Mouse (Mus musculus): ENCODE measurements around the gene Zfp639. TPM values are rescaled to one million over a fixed set of nuclear protein-coding genes. Genes with fewer than 3 reads are reported as not detected.

Gene Zfp639
- polyA plus RNA-seq (2014; fragmentation: Nextera tagmentation; extraction: Ambion mirVana): 35.4 and 42.2 TPM in 2 replicates

DNA sequence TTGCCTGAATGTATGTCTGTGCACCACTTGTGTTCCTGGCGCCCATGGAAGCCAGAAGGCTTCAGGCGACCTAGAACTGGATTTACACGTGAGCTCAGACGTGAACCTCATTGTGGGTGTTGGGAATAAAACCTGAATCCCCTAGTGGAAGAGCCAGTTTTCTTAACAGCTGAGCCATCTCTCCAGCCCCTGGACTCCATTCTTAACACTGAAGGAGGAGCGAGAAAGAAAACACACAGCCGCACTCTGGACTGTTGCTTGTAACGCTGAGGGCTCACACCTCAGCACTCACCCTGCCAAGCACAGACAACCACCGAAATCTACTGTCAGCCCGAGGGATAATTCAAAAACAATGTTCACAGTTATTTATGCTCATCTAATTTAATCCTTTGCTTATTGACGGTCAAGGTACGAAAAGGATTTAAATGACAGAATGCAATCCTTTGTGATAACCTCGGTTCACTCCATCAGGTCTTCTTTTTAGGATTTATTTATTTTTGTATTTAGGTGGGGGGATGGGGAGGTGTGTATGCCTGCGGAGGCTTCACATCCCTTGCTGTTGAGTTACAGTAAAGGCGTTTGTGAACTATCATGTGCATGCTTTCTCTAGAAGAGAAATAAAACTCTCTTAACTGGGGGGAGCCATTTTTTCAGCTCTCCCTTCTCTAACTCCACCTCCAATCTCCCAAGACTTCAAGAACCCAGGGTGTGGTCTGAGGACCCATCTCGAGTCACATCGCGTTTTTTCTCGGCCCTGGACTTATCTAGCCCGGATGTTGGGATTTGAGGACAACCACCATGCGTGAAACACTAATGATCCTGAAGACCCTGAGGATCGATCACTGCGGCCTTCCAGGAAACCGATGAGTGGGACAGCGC, at the start of gene Zfp639:
Gene Zfp639, plus strand, starts transcription at position 764 of the 879 bp plus-strand sequence.
- WGBS: 8% methylated on average over 24 of the region's 24 CpGs
- Histone ChIP-seq H3K9me3 (ENCODE audit: control insufficient read depth, low read length) (no peaks in the 10 kb centered on the region), H3K4me1 (ENCODE audit: control insufficient read depth, insufficient read depth, low read length) (peaks cover 11% of the 10 kb centered on the region; the same call in 1 of the 2 replicates), H3K9ac (ENCODE audit: low read depth, low read length) (peak within 1 kb of the TSS; percentile 96), H3K4me2 (ENCODE audit: low read depth, low read length) (peak within 1 kb of the TSS; percentile 80), H3K27ac (replicated peaks; ENCODE audit: low read depth, low read length) (peak within 1 kb of the TSS; percentile 79), H3K36me3 (ENCODE audit: control insufficient read depth, insufficient read depth, low read length) (peaks cover 13% of the 10 kb centered on the region; the same call in 1 of the 2 replicates), H3K4me3 (ENCODE audit: low read depth, low read length) (peak within 1 kb of the TSS; percentile 88), H3K27me3 (replicated peaks; ENCODE audit: control insufficient read depth, insufficient read depth, low read length) (no peaks in the 10 kb centered on the region)
- ATAC-seq (ENCODE audit: low read depth) (no peak), DNase-seq (ENCODE audit: low spot score) (peak; percentile 30)

DNA sequence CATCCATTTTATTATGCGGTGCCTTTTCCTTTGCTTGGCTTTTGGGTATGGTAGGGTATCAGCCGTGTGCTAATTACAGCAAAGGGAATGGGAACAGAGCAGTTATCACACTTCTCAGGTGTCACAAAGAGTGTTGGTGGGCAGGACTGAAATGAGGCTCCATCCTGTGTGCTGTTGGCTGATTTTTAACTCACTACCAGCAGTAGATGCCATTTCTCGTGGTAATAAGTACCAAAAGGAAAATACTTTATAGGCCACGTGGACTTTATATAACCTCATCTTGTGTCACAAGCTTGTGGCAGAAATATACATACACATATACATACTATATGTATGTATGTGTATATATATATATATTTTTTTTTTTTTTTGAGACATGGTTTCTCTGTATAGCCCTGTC, 42.7 kb upstream of the Zfp639 start:
- DNase-seq (ENCODE audit: low spot score) (no peak), ATAC-seq (ENCODE audit: low read depth) (no peak)
- H3K9me3 ChIP-seq (ENCODE audit: control insufficient read depth, low read length): no peaks in the 10 kb centered on the region
- no peak overlapping the region for H3K27ac ChIP-seq (replicated peaks; ENCODE audit: low read depth, low read length)
- peaks cover 32% of the 10 kb centered on the region for H3K36me3 ChIP-seq (ENCODE audit: control insufficient read depth, insufficient read depth, low read length)
- H3K27me3 ChIP-seq (replicated peaks; ENCODE audit: control insufficient read depth, insufficient read depth, low read length): no peaks in the 10 kb centered on the region
- H3K9ac ChIP-seq (ENCODE audit: low read depth, low read length): no peak overlapping the region
- H3K4me1 ChIP-seq (ENCODE audit: control insufficient read depth, insufficient read depth, low read length): no peaks in the 10 kb centered on the region
- WGBS: 90% methylated on average over 4 of the region's 4 CpGs
- no peak overlapping the region for H3K4me3 ChIP-seq (ENCODE audit: low read depth, low read length)
- H3K4me2 ChIP-seq (ENCODE audit: low read depth, low read length): no peak overlapping the region

DNA sequence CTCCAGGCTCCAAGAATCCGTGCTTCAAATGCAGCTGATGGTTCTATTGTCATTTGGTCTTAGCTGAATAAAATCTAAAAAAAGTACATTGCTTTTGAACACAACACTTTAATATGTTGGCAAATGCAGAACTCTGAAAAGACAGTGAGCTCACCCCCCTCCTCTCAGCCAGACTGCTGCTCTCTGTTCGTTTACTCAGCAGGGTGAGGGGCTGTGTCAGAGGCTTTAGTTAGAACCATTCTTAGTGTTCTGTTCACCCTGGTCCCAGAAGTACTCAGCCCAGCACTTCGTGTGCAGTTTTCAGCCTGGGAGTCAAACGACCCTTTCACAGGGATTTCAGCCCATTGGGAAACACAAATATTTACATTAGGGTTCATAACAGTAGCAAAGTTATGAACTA, 41.6 kb upstream of the Zfp639 start:
- no peaks in the 10 kb centered on the region for H3K27me3 ChIP-seq (replicated peaks; ENCODE audit: control insufficient read depth, insufficient read depth, low read length)
- H3K36me3 ChIP-seq (ENCODE audit: control insufficient read depth, insufficient read depth, low read length): peaks cover 21% of the 10 kb centered on the region
- no peak overlapping the region for H3K4me3 ChIP-seq (ENCODE audit: low read depth, low read length)
- no peaks in the 10 kb centered on the region for H3K9me3 ChIP-seq (ENCODE audit: control insufficient read depth, low read length)
- H3K27ac ChIP-seq (replicated peaks; ENCODE audit: low read depth, low read length): no peak overlapping the region
- no peaks in the 10 kb centered on the region for H3K4me1 ChIP-seq (ENCODE audit: control insufficient read depth, insufficient read depth, low read length)
- 72% methylated on average over 4 of the region's 4 CpGs for WGBS
- ATAC-seq (ENCODE audit: low read depth) (no peak), DNase-seq (ENCODE audit: low spot score) (no peak)
- no peak overlapping the region for H3K4me2 ChIP-seq (ENCODE audit: low read depth, low read length)
- H3K9ac ChIP-seq (ENCODE audit: low read depth, low read length): no peak overlapping the region

DNA sequence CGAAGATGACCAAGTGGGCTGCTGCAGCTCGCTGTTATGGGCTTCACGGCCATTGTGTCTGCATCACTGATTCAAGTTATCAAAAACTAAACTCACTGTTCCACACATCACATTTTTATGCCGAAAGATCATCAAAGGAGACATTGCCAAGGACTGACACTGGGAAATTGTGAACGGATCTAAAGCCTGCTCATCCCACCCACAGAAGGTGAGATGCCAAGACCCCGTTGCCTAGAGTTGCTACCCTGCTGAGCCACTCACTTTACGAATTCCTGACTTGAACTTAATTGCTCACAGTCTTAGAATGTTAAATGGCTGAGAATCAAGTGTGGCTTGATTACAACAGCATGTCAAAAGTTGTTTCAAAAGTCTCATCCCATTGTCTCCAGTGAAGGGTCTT, 39.6 kb upstream of the Zfp639 start:
- WGBS: 70% methylated on average over 7 of the region's 7 CpGs
- Histone ChIP-seq H3K9me3 (ENCODE audit: control insufficient read depth, low read length) (no peaks in the 10 kb centered on the region), H3K27me3 (replicated peaks; ENCODE audit: control insufficient read depth, insufficient read depth, low read length) (no peaks in the 10 kb centered on the region), H3K9ac (ENCODE audit: low read depth, low read length) (no peak overlapping the region), H3K4me1 (ENCODE audit: control insufficient read depth, insufficient read depth, low read length) (no peaks in the 10 kb centered on the region), H3K4me2 (ENCODE audit: low read depth, low read length) (no peak overlapping the region), H3K27ac (replicated peaks; ENCODE audit: low read depth, low read length) (no peak overlapping the region), H3K4me3 (ENCODE audit: low read depth, low read length) (no peak overlapping the region), H3K36me3 (ENCODE audit: control insufficient read depth, insufficient read depth, low read length) (peaks cover 6% of the 10 kb centered on the region)
- ATAC-seq (ENCODE audit: low read depth): no peak
- no peak for DNase-seq (ENCODE audit: low spot score)

DNA sequence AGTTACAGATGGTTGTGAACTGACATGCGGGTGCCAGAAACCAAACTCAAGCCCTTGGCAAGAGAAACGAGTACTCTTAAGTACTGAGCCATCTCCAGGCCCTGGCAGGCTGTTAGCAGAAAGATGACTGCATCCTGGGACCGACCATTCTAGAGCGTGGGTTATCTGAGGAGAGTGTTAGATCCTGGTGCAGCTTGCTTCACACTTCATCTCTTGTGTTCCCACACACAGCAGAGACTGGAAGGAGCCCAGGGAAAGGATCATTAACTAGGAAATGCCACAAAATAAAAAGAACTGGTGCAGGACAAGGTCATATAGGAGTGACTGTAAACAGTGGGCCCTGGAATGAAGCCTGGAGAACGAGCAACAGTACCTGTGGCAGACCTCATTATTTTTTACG, 39.0 kb upstream of the Zfp639 start:
- DNase-seq (ENCODE audit: low spot score) (no peak), ATAC-seq (ENCODE audit: low read depth) (no peak)
- Histone ChIP-seq H3K27me3 (replicated peaks; ENCODE audit: control insufficient read depth, insufficient read depth, low read length) (no peaks in the 10 kb centered on the region), H3K4me3 (ENCODE audit: low read depth, low read length) (no peak overlapping the region), H3K36me3 (ENCODE audit: control insufficient read depth, insufficient read depth, low read length) (peaks cover 5% of the 10 kb centered on the region), H3K4me1 (ENCODE audit: control insufficient read depth, insufficient read depth, low read length) (no peaks in the 10 kb centered on the region), H3K9ac (ENCODE audit: low read depth, low read length) (no peak overlapping the region), H3K4me2 (ENCODE audit: low read depth, low read length) (no peak overlapping the region), H3K9me3 (ENCODE audit: control insufficient read depth, low read length) (no peaks in the 10 kb centered on the region), H3K27ac (replicated peaks; ENCODE audit: low read depth, low read length) (no peak overlapping the region)
- WGBS: 78% methylated on average over 6 of the region's 6 CpGs

DNA sequence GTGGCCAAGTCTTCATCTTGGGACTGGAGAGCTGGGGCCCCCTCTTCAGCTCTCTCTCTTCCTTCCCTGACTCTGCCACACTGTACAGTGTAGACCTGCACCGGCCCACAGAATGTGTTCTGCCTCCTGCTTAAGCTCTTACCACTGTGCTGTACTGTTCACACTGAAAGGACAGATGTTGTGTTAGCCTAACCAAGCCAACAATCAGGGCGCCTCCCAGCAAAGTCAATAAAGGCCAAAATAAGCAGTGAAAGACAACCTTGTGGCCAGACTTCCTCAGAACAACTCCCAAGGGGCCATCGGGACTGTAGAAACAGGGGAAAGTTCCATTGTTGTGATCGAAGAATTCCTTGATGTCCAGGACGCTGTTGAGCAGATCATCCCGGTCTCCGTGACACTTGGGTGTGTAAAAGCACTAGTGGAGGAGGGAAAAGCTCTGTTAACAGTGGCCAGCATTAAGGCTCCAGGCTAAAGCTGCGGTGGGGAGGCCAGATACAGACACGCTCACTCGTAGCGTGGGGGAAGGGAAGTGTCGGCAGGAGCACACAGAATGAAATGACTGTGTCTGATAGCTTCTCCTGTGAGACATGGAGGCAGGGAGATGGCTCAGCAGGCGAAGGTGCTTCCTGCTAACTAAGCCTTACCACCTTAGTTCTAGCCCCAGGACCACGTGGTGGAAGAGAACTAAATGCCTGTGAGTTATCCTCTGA, 37.7 kb upstream of the Zfp639 start:
- DNase-seq (ENCODE audit: low spot score) (peak; percentile 10), ATAC-seq (ENCODE audit: low read depth) (no peak)
- no peak overlapping the region for H3K4me2 ChIP-seq (ENCODE audit: low read depth, low read length)
- no peaks in the 10 kb centered on the region for H3K9me3 ChIP-seq (ENCODE audit: control insufficient read depth, low read length)
- WGBS: 40% methylated on average over 14 of the region's 14 CpGs
- no peaks in the 10 kb centered on the region for H3K4me1 ChIP-seq (ENCODE audit: control insufficient read depth, insufficient read depth, low read length)
- no peak overlapping the region for H3K27ac ChIP-seq (replicated peaks; ENCODE audit: low read depth, low read length)
- no peaks in the 10 kb centered on the region for H3K27me3 ChIP-seq (replicated peaks; ENCODE audit: control insufficient read depth, insufficient read depth, low read length)
- H3K9ac ChIP-seq (ENCODE audit: low read depth, low read length): no peak overlapping the region
- H3K36me3 ChIP-seq (ENCODE audit: control insufficient read depth, insufficient read depth, low read length): no peaks in the 10 kb centered on the region
- no peak overlapping the region for H3K4me3 ChIP-seq (ENCODE audit: low read depth, low read length)

DNA sequence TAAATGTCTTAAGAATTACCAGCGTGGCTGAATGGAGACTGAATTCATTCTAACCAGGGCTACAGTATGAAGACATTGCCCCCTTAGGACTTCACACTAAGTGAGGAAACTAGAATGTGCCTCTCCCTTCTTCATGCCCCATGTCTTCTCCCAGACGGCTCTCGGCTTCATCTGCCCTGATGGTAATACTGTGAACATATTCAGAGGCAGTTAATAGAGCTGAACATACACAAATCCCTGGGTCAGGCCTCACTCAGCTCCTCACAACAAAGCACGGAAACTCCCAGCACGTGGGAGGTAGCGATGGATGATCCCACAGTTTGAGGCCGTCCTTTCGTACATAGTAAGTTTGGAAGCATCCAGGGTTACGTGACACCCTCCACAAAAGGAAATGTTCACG, 36.9 kb upstream of the Zfp639 start:
- no peak for DNase-seq (ENCODE audit: low spot score)

DNA sequence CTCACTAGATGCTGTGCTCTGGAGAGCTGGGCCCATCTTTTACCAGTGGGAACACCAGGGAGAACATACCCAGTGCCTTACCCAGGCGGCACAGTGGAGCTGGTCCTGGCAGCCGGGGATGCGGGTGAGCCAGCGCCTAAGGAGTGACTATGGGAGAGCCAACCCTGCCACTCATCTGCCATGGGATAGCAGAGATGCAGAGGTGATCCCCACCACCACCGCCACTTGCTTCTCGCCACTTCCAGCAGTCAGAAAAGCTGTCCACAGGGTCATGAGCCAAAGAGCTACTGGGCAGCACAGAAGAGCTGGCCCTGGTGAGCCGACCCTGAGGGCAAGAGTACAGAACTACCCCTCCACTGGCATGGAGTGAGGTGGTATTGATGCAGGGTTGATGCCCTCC, 30.1 kb upstream of the Zfp639 start:
- Histone ChIP-seq H3K27ac (replicated peaks; ENCODE audit: low read depth, low read length) (no peak overlapping the region), H3K9ac (ENCODE audit: low read depth, low read length) (no peak overlapping the region), H3K4me2 (ENCODE audit: low read depth, low read length) (no peak overlapping the region), H3K4me3 (ENCODE audit: low read depth, low read length) (no peak overlapping the region), H3K27me3 (replicated peaks; ENCODE audit: control insufficient read depth, insufficient read depth, low read length) (no peaks in the 10 kb centered on the region), H3K9me3 (ENCODE audit: control insufficient read depth, low read length) (no peaks in the 10 kb centered on the region), H3K4me1 (ENCODE audit: control insufficient read depth, insufficient read depth, low read length) (no peaks in the 10 kb centered on the region), H3K36me3 (ENCODE audit: control insufficient read depth, insufficient read depth, low read length) (no peaks in the 10 kb centered on the region)
- no peak for DNase-seq (ENCODE audit: low spot score)
- WGBS: 91% methylated on average over 7 of the region's 7 CpGs
- no peak for ATAC-seq (ENCODE audit: low read depth)

More for the DNA sequence above, 36.9 kb upstream of the Zfp639 start:
- ATAC-seq (ENCODE audit: low read depth): no peak
- Histone ChIP-seq H3K27ac (replicated peaks; ENCODE audit: low read depth, low read length) (no peak overlapping the region), H3K27me3 (replicated peaks; ENCODE audit: control insufficient read depth, insufficient read depth, low read length) (no peaks in the 10 kb centered on the region), H3K4me1 (ENCODE audit: control insufficient read depth, insufficient read depth, low read length) (no peaks in the 10 kb centered on the region), H3K4me2 (ENCODE audit: low read depth, low read length) (no peak overlapping the region), H3K9me3 (ENCODE audit: control insufficient read depth, low read length) (no peaks in the 10 kb centered on the region), H3K4me3 (ENCODE audit: low read depth, low read length) (no peak overlapping the region), H3K9ac (ENCODE audit: low read depth, low read length) (no peak overlapping the region), H3K36me3 (ENCODE audit: control insufficient read depth, insufficient read depth, low read length) (no peaks in the 10 kb centered on the region)
- WGBS: 85% methylated on average over 10 of the region's 10 CpGs

Data from embryonic facial prominence, embryonic 14.5 days (tissue).